Mouse (Mus musculus) liver, postnatal 0 days (tissue): ENCODE measurements around the gene Gm2a. TPM values are rescaled to one million over a fixed set of nuclear protein-coding genes. Genes with fewer than 3 reads are reported as not detected.

Source experiments
- ATAC-seq: fragments of 200-750 bp; cut with Nextera tagmentation; 2 replicates; pipeline ENCODE4 v1.8.0; 2017; ENCODE audit warnings: mild to moderate bottlenecking, moderate library complexity
- DNase-seq: peaks from one replicate; pipeline ENCODE4 v3.0.0-alpha.2; 2016
- H3K27ac ChIP-seq: fragments of 300-500 bp; sonication (generic); 2 replicates; pipeline ENCODE4 v1.5.1; 2014; ENCODE audit warnings: antibody characterized with exemption, moderate library complexity, mild to moderate bottlenecking, low read depth
- H3K27me3 ChIP-seq: fragments of 300-500 bp; sonication (generic); 2 replicates; pipeline ENCODE4 v1.6.1; 2014; ENCODE audit warnings: low read length, control low read depth, mixed read lengths; ENCODE audit not compliant: insufficient read depth
- H3K36me3 ChIP-seq: fragments of 300-500 bp; sonication (generic); replicated peaks from 2 replicates; pipeline ENCODE4 v1.6.1; 2014; ENCODE audit warnings: mild to moderate bottlenecking, control low read depth, low read length, moderate library complexity, mixed read lengths; ENCODE audit not compliant: insufficient read depth
- H3K4me1 ChIP-seq: fragments of 300-500 bp; sonication (generic); 2 replicates; pipeline ENCODE4 v1.6.1; 2014; ENCODE audit warnings: antibody characterized with exemption, mild to moderate bottlenecking, control low read depth; ENCODE audit not compliant: insufficient read depth
- H3K4me2 ChIP-seq: fragments of 300-500 bp; sonication (generic); 2 replicates; pipeline ENCODE4 v1.6.1; 2014; ENCODE audit warnings: low read depth, mild to moderate bottlenecking, low read length, moderate library complexity, mixed read lengths
- H3K4me3 ChIP-seq: fragments of 300-500 bp; sonication (generic); 2 replicates; pipeline ENCODE4 v1.5.1; 2014; ENCODE audit warnings: low read depth, low read length
- H3K9ac ChIP-seq: fragments of 300-500 bp; sonication (generic); replicated peaks from 2 replicates; pipeline ENCODE4 v1.6.1; 2014; ENCODE audit warnings: mild to moderate bottlenecking, moderate library complexity
- H3K9me3 ChIP-seq: fragments of 300-500 bp; sonication (generic); 2 replicates; pipeline ENCODE4 v1.6.1; 2016; ENCODE audit warnings: mild to moderate bottlenecking, control low read depth, low read length, mixed read lengths
- CTCF ChIP-seq: sonication (generic); IDR thresholded peaks from 2 replicates; pipeline ENCODE4 v1.5.1; 2016; ENCODE audit warnings: antibody characterized with exemption, low read depth
- EP300 ChIP-seq: IDR thresholded peaks from 2 replicates; pipeline ENCODE4 v1.6.1; 2016; ENCODE audit warnings: antibody characterized with exemption, low read depth, mild to moderate bottlenecking
- WGBS: fragments of 180-500 bp; shearing (Covaris S2); extraction: QIAGEN DNeasy Blood & Tissue Kit; methylation state at CpG from one replicate; pipeline ENCODE4 v1.1.7; 2014; ENCODE audit not compliant: insufficient replicate concordance; 5-methylcytosine and 5-hydroxymethylcytosine counted together
- polyA plus RNA-seq: library from polyadenylated mRNA; unstranded; fragments of >200 nt; fragmentation: Nextera tagmentation; extraction: Ambion mirVana; gene quantifications from 2 replicates; pipeline ENCODE4 v1.2.1, GENCODE M21; 2015

Gm2a gene
- polyA plus RNA-seq, 1 experiment from 2014 or later = 31.6 TPM

- peak; percentile 52 for DNase-seq
- H3K9me3 ChIP-seq = no peaks in the 10 kb centered on the region
- TF ChIP-seq EP300 (no peak), CTCF (no peak)
- peak overlapping the region; percentile 18; the same call in 1 of the 2 replicates for H3K27ac ChIP-seq
- H3K9ac ChIP-seq = no peak overlapping the region
- H3K36me3 ChIP-seq = no peaks in the 10 kb centered on the region
- WGBS = 61% methylated on average over 11 of the region's 11 CpGs
- H3K4me3 ChIP-seq = no peak overlapping the region
- no peaks in the 10 kb centered on the region for H3K27me3 ChIP-seq
- H3K4me2 ChIP-seq = no peak overlapping the region
- 0 out of 2 replicates have a peak, but pooled peaks cover 3% of the 10 kb centered on the region for H3K4me1 ChIP-seq
- ATAC-seq = peak; percentile 90
These were observed 33.3 kb downstream of the Gm2a start for GRCm38 (mm10) chr11:55131077-55131742.

- Histone ChIP-seq H3K36me3 (no peaks in the 10 kb centered on the region), H3K27me3 (no peaks in the 10 kb centered on the region), H3K4me3 (no peak overlapping the region), H3K27ac (no peak overlapping the region), H3K9ac (no peak overlapping the region), H3K4me2 (no peak overlapping the region), H3K9me3 (no peaks in the 10 kb centered on the region), H3K4me1 (0 out of 2 replicates have a peak, but pooled peaks cover 3% of the 10 kb centered on the region)
- TF ChIP-seq EP300 = no peak
- no peak for TF ChIP-seq CTCF
- DNase-seq = no peak
- no peak for ATAC-seq
- WGBS = 67% methylated on average over 1 of the region's 1 CpGs
These were observed 34.0 kb downstream of the Gm2a start for GRCm38 (mm10) chr11:55131946-55132345.

GRCm38 (mm10) chr11:55133204-55133603 is 35.3 kb downstream of the Gm2a start:
- ATAC-seq (no peak), DNase-seq (no peak)
- 79% methylated on average over 1 of the region's 1 CpGs for WGBS
- Histone ChIP-seq H3K27me3 (no peaks in the 10 kb centered on the region), H3K4me1 (0 out of 2 replicates have a peak, but pooled peaks cover 3% of the 10 kb centered on the region), H3K9ac (no peak overlapping the region), H3K27ac (no peak overlapping the region), H3K4me3 (no peak overlapping the region), H3K9me3 (no peaks in the 10 kb centered on the region), H3K36me3 (no peaks in the 10 kb centered on the region), H3K4me2 (no peak overlapping the region)
- TF ChIP-seq EP300 = no peak

- no peaks in the 10 kb centered on the region for H3K9me3 ChIP-seq
- TF ChIP-seq CTCF (no peak), EP300 (no peak)
- H3K36me3 ChIP-seq = no peaks in the 10 kb centered on the region
- DNase-seq = no peak
- H3K27me3 ChIP-seq = no peaks in the 10 kb centered on the region
- no peak overlapping the region for H3K4me3 ChIP-seq
- 79% methylated on average over 1 of the region's 1 CpGs for WGBS
- no peak overlapping the region for H3K9ac ChIP-seq
- no peak for ATAC-seq
- no peak overlapping the region for H3K4me2 ChIP-seq
- H3K27ac ChIP-seq = no peak overlapping the region
- 0 out of 2 replicates have a peak, but pooled peaks cover 3% of the 10 kb centered on the region for H3K4me1 ChIP-seq
These were observed 36.5 kb downstream of the Gm2a start for GRCm38 (mm10) chr11:55134407-55134806.

GRCm38 (mm10) chr11:55134871-55135270 is 37.0 kb downstream of the Gm2a start:
- no peak overlapping the region for H3K27ac ChIP-seq
- no peak overlapping the region for H3K4me3 ChIP-seq
- ATAC-seq = no peak
- no peaks in the 10 kb centered on the region for H3K27me3 ChIP-seq
- WGBS = 78% methylated on average over 5 of the region's 5 CpGs
- no peaks in the 10 kb centered on the region for H3K36me3 ChIP-seq
- no peaks in the 10 kb centered on the region for H3K9me3 ChIP-seq
- no peak overlapping the region for H3K9ac ChIP-seq
- H3K4me2 ChIP-seq = no peak overlapping the region
- no peak for DNase-seq
- H3K4me1 ChIP-seq = 0 out of 2 replicates have a peak, but pooled peaks cover 3% of the 10 kb centered on the region
- TF ChIP-seq CTCF (no peak), EP300 (no peak)

- 52% methylated on average over 15 of the region's 15 CpGs for WGBS
- no peak for TF ChIP-seq EP300
- TF ChIP-seq CTCF = no peak
- Histone ChIP-seq H3K9ac (peak overlapping the region; percentile 5; the same call in 1 of the 2 replicates), H3K4me1 (no peaks in the 10 kb centered on the region), H3K9me3 (no peaks in the 10 kb centered on the region), H3K4me2 (no peak overlapping the region), H3K27ac (no peak overlapping the region), H3K4me3 (no peak overlapping the region), H3K36me3 (no peaks in the 10 kb centered on the region), H3K27me3 (no peaks in the 10 kb centered on the region)
- no peak for DNase-seq
- ATAC-seq = no peak
These were observed 39.0 kb downstream of the Gm2a start for GRCm38 (mm10) chr11:55136770-55137547.
